Mouse (Mus musculus) fibroblast of lung, adult 2 months (primary cell): Measurements from ENCODE around the gene Rufy3.
"Not testable (repeated sequence)": the region's sequence is repeated elsewhere in the genome, so short reads cannot be mapped to it uniquely, and the experiment has no call there.

Experiments
- DNase-seq: peaks from one replicate; pipeline ENCODE4 v3.0.0-alpha.2; 2011; ENCODE audit warnings: low read depth

Rufy3 gene

DNA sequence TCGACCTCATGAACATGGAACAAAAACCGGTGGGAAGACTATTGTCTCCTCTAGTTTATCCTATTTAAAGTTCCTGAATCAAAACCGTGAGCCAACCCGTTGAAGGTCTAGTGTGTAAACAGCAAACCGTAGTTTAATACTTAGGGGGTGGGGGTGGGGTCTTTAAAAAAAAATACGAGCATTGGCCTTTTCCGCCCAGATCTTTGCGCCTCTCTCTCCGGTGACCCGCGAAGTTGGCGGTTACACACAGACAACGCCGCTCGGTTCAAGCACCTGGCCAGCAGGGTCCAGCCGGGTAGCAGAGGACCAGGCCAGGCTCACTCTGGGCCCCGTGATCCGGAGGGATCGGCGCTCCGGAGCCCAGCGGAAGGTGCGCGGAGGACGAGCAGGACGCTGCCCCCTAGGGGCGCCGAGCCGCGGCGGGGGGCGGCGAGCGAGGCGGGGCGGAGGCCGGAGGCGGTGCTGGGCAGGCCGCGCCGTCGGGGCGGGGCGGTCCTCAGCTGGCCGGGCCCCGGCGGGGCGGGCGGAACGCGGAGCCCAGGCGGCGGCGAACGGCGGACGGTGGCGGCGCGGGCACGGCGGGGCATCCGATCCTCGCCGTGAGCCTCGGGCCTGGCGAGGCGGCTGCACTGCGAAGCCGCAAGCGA is at the start of gene Rufy3:
Gene Rufy3, plus strand, starts transcription at position 540 of the 647 bp plus-strand sequence.
- no peak for DNase-seq

DNA sequence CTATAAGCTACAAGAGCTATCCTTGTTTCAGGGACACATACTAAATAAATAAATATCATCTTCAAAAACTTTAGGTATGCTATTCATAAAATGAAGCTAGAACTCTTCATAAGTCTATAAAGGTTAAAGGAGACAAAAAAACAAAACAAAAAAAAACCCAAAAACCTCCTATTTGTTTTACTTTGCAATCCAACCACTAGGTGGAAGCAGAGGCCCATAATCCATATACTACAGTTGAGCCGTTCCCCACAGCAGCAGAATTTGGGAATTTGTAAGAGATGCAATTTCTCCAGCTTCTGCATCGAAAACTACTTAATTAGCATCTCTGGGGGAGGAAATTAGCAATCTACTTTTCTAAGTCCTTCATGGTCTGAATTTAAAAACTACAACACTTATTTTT is 45.6 kb upstream of the Rufy3 start:
- peak; percentile 17 for DNase-seq

DNA sequence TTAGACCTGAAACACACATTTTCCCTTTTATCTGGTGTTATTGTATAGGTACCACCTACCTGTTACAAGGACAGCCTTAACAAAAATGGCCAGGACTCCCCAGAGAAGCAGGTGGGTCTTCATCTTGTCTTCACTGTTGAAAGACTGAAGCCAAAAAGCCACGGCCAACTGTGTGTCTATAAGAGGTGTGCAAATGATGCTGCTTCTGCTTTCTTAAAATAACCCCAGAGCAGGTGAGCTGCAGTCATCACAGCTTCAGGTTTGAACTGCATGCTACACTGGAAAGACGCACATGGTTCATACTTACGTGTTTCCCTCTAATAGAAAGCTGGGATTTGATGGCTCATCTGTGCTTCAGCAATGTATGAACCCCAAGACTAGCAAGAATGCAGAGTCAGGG is 37.2 kb upstream of the Rufy3 start, which contains the start of gene Jchain:
Gene Jchain, minus strand, starts transcription at position 235 of the 400 bp plus-strand sequence.
- DNase-seq, result no peak

DNA sequence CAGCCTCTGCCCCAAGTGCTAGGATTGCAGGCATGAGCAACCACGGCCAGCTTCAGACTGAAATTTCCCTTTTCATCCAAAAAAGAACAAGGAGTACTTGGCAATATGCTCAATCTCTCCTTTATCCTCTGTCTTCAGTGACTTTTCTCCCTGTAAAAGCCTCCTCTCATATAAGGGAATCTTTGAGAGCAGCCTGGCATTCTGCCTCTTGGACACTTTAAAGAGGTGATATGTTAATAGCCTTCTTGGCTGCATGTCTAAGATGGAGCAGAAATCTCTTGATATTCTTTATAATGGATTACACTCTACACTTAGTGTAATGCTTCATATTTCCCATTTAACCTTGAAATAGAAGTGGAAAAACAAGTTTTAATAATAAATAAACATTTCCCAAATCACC is 33.9 kb upstream of the Rufy3 start:
- DNase-seq, result no peak

DNA sequence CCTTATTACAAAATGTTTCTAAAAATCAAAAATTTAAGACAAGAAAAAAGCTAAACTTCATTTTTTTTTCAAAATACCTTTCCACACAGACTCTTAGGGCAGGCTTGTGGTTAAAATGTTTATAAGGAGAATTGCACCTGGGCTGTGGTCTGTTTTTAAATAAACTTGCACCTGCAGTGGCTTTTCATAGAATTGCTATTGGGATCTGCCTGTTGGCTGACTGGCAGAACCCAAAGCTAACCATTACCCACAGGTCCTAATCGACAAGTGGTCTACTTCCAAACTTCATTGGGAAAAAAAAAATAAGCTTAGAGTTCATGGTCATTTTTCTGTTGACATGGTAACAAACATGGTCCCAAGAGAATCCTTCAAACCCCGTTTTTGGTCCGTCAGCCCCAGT is 30.1 kb upstream of the Rufy3 start:
- no peak for DNase-seq

DNA sequence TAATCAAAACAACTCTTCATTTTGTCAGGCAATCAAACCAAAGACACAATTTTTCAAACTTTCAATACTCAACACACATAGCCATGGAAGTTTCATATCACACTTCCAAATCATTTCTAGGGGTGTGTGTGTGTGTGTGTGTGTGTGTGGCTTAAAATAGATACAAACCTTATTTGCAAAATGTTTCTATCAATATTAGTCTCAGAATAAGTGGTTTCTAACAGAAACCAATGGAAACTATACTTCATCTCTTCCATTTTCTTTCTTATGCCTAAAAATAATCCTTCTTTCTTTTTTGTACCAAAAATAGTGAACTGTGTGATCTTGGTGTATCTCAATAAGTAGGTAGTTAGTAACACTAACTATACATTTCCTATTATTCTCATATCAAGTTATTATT is 24.0 kb upstream of the Rufy3 start:
- no peak for DNase-seq

DNA sequence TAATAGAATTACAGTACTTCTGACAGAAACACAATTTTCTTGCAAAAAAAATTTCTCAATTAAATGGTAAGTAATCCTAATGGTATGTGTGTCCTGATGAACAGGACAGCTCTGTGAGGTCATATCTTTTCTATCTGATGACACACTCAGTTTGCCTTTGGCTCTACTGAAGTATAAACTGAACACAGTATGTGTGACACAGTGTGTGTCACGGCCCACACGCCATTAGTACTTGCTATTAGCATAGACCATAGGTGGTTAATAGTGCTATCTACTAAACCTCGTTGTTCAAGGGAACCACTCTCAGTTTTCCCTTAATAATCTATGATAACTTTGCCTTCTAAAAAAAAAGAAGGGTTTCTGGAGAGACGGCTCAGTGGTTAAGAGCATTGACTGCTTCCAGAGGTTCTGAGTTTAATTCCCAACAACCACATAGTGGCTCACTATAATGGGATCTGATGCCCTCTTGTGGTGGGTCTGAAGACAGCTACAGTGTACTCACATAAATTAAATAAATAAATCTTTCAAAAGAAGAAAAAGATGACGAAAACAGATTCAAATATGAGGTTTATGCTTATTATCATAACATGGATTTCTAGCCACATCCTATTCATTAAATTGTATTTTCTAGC is 22.1 kb upstream of the Rufy3 start:
- DNase-seq, result peak; percentile 36

DNA sequence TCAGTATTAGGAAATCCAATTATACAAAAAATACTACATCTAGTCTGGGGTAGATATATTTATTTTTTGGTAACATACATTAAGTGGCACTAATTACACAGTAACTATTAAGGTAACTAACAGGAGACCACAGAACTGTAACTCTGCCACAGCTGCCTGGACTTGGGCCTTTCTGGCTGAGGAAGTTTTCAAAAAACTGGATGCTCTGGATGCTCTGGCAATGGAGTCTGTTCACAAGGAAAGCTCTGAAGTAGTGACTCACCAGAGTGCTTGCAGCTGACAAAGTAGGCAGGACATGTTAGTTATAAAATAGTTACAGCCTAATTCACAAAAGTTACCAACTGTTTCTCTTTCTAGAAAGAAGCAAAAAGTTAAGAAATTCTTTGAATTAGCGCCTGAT is 20.4 kb upstream of the Rufy3 start:
- DNase-seq, result not testable (repeated sequence)

DNA sequence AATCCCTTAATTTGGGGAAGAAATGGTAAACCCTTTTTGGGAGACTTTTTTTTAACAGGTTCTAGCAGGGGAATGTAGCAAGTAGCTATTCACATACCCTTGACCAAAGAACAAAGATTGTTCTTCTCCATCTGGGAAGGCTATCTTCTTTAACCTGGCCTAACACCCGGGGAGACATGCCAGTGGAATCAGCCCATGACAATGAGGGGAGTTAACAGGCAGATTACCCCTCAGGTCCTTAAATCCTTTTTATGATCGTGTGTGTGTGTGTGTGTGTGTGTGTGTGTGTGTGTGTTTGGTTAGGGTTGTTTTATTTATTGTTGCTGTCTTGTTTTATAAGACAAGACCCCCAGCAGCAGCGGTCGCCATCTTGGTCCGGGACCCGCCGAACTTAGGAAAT is 19.3 kb upstream of the Rufy3 start:
- no peak for DNase-seq

DNA sequence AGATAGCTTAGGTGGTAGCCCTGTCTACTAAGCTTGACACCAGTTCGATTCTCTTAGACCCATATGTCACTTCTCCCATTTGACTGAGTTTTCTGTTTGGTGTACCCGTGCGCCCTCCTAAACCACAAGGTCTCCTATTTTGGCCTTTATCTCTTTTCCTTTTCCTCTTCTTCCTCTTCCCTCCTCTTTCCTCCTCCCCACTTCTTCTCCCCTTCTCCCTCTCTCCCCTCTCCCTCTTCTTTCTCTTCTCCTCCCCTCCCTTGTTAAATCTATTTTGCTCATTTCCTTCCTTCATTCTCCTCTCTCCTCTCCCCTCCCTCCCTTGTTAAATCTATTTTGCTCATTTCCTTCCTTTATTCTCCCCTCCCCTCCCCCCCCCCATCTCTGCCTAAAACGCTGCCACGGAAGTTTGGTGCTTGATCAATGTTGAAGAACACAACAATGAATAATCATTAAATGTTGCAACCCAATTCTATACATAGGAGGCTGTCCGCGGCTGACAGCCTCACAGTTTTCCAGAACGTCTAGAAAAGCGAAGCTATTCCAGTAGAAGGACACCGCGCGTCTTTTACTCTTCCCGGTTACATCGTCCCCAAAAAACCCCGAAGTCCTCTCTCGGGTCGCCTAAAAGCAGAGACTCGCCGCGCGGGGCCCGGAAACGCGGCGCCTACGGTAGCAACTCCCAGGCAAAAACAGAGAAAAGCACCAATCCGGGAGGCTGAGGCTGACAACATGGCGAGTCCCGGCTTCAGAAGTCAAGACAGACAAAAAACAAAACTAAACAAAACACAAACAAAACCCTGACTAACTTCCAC is 11.4 kb upstream of the Rufy3 start:
- DNase-seq, result no peak

DNA sequence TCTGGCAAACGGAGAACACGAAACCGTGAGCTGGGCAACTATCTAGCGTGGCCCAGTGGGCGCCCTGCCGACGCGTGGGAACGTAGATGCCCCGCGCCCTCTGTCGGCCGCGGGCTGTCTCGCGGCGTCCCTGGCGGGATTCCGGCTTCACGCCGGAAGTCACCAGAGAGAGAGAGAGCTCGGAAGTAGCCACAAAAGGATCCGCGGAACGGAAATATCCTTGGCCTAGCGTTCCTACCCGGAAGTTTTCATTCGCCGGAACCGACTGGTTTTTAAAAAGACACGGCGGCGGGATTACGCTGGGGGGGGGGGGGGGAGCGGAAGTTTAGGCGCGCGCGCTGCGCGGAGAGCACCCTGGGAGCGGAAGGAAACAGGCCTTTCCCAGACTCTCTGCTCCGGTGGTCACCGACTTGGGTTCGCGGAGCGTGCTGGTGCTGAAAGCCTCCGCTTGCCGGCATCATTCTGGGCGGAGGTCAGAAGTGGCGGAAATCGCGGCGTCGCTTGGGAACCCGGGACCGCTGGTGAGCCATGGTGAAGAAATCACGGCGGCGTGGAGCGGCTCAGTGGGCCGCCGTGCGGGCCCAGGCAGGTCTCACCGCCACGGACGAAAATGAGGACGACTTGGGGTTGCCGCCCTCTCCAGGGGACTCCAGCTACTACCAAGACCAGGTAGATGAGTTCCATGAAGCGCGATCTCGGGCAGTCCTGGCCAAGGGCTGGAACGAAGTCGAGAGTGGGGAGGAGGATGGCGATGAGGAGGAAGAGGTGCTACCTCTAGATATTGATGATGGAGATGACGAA is 10.6 kb upstream of the Rufy3 start, which contains the start of gene Utp3:
Gene Utp3, plus strand, starts transcription at position 377 of the 801 bp plus-strand sequence.
- peak; percentile 98 for DNase-seq

DNA sequence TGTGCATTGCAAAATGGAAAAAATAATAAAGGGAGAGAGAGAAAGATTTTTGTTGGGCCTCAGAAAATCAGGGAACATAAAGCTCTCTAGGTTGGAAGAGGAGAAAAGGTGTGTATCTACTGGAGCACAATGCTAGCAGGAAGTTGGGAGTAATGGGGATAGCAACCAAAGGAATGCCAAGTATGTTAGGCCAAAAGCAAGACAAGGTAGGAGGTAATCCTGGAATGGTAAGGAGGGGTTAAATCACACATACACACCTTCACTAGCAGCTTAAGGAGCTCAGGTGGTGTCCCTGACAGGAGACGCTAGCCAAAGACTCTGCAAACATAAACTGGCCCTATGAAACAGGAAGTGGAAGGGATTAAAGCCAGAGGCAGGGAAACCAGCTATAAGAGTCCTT is 5.8 kb upstream of the Rufy3 start:
- no peak for DNase-seq

DNA sequence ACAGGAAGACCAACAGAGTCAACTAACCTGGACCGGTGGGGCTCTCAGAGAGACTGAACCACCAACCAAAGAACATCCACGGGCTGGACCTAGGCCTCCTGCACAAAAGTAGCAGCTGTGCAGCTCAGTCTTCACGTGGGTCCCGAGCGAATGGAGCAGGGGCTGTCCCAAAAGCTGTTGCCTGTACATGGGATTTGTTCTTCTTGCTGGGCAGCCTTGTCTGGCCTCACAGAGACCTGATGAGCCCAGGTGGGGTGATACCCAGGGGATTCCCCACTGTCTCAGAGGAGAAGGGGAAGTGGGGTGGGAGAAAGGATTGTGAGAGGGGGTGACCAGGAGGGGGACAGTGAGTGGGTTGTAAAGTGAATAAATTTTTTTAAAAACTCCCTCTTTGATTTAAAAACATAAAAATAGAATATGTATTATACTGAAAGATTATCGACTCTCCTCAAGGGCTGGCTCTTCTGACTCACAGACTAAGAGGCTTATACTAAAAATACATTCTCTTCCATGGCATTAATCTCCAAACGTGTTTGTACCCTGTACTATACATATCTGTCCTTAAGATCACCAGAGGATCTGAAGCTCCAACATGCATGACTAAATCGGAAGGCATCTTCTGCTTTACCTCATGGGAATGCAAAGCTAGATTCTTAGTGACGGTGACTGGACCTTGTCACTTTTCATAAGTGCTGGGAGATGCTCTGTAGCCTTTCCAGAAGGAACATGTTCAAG is 3.6 kb upstream of the Rufy3 start:
- DNase-seq, result no peak

DNA sequence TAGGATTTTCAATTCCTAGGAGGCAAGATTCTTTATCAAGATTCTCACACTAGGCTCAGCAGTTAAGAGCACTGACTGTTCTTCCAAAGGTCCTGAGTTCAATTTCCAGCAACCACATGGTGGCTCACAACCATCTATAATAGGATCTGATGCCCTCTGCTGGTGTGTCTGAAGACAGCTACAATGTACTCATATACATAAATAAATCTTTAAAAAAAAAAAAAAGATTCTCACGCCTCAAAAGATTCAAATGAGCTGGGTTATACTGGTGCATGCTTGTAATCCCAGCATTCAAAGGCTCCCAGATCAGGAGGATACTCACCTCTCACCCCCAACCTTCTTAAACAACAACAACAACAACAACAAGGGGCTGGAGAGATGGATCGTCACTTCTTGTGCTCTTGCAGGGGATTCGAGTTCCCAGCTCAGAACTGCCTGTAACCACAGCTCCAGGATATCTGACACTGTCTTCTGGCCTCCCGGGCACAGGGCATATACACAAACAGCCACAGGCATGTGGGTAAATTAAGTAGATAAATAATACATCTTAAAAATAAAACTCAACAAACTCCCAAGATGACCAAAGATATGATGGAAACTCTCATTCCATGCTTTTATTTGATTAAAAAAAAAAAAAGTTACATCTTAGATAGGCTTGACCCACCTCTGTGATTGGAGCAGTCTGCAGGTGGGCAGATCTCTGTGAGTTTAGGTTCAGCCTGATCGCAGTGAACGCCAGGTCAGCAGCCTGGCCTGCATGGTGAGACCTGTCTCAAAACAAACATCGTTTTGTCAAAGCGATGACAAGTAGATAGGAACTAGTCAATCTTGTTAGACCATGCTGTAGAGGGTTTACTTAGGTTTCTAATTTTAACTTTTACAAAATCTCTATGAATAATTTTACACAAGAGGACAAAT is 1.7 kb upstream of the Rufy3 start:
- DNase-seq, result no peak

DNA sequence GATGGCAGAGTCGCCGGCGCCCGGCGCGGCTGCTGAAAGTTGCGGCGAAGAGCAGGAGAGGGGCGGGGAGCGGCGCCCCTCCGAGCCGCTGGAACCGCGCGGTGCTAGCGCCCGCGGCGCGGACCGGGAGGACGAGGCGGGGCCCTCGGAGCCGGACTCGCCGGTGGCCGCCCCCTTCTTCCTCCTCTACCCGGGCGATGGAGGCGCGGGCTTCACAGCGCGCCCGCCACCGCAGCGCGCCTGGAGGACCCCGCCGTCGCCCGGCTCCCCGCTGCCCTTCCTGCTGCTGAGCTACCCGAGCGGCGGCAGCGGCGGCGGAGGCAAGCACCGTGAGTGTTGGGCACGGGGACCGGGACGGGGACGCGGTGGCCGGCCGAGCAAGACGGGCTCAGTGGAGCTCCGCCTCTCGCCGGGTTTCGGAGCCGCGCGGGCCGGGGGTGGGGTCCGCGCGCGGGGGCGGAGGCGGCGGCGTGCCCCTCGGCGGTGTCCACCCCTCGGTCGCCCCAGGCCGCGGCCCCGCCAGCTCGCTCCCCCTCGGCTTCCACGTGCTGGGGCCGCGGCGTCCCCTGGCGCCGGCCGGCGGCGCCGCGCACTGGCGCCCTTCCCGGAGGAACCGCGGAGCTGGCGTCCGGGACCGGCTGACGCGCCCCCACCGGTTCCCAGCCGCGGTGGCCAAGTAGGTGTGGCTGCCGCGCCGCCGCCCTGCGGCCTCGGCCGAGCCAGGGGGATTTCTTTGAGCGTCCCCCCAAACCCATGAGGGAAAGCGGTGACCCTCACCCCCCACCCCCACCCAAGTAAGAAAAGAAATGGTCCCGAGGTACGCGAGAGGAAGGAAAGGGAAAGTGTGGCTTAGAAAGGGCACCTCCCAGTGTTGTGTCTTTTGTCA is 551 bp downstream of the Rufy3 start:
- DNase-seq, result no peak

DNA sequence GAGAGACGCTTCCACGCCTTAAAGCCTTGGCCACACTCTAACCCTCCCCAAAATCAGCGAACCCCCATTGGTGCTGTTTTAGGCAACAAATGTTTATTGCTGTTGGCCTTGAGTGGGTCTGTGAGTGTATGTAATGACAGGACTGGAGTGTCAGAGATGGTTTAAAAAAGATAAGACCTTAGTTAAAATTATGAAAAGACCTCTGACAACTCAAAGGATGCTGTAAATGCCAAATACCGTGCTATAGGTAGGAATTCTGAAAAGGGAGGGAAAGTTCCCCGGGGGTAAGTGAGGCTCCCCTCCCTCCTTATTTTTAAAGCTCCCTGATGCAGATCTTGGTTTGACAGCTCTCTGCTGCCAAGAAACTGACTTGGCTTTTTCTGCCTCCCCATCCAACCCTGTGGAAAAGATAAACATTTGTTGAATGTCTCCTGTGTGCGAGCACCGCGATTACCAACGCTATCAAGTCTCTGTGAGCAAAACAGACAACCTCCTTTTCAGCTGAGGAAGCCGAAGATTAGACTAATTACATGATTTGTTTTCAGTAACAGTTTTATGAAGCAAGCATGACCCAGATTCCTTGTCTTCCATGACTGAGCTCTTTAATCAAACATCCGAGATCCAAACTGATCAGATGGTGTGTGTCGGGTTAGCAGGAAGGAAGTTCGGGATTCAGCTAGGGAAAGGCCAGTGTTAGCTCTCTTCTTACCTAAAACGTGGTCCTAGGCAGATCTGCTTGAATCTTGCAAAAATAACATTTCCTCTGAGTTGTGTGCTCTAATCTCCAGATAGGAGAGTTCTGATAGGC is 1.4 kb downstream of the Rufy3 start:
- DNase-seq, result no peak

DNA sequence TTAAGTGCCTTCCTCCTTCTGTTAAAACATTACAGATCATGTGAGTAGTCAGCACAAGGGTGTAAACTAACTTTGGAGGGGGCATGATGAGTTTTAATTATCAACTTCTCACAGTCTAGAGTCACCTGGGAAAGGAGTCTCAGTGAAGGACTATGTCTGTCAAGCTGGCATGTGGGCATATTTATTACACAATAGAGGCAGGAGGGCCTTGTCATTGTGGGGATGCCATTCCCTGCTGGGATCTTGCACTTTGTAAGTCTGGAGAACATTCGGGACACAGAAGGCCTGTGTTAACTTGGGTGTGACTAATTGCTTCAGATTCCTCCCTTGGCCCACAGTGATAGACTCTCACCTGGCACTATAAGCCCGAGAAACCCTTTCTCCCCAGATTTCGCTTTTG is 4.7 kb downstream of the Rufy3 start:
- no peak for DNase-seq

DNA sequence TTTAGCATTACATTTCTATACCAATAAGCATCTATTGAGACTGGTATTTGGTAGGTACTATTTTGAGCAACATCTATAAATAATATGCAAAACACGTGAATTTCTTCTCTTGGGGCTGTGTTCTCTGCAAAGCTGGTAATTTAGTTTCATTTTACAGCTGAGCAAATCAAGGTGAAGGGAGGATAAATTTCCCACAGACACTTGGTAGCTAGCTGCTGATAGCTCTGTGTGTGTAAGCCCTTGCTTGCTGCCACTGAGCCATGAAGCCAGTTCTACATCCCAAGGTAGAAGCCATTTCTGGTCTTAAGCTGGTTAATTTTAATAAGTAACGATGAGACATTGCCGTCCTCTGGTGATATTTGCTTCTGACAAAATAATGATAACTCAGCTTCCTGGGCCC is 10.0 kb downstream of the Rufy3 start:
- DNase-seq, result no peak
